Mouse (Mus musculus) spleen, adult 2 months (tissue): Measurements from ENCODE around the gene Ube2j2.

Source experiments
- CTCF ChIP-seq: fragments of 200-500 bp; IDR thresholded peaks from 2 replicates; pipeline ENCODE4 v1.5.1; 2011; ENCODE audit warnings: mild to moderate bottlenecking, inconsistent platforms; ENCODE audit not compliant: insufficient read depth, insufficient read length, insufficient replicate concordance; ENCODE audit errors: extremely low read depth
- POLR2A ChIP-seq: fragments of 200-500 bp; IDR thresholded peaks from 2 replicates; pipeline ENCODE4 v1.6.1; 2011; ENCODE audit warnings: low read depth, low read length, inconsistent platforms

DNA sequence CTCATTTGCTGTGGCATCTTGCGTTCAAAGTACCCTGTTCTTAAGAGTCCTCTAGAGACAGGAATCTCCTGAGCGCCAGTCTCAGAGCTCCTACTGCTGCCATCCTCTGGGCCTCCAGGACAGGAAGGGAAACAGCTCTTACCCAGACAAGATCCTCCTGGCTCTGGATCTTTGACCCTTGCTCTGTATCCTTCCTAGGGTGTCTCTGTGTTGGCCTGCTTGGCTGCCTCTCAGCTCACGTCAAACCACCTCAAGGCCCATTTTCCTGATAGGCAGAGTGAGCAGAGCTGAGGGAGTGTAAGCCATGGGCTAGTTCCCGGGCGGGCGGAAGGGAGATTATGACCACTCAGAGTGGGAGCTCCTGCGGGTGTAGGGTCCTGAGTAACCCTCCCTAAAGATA lies 19.5 kb downstream of the Ube2j2 start:
- TF ChIP-seq CTCF (no peak), POLR2A (no peak)
